Mouse (Mus musculus) heart, adult 2 months (tissue): ENCODE data around the gene Rnasel.

Experiments used
- CTCF ChIP-seq: fragments of 200-600 bp; IDR thresholded peaks from 2 replicates; pipeline ENCODE4 v1.8.1; 2022; ENCODE audit warnings: antibody characterized with exemption, mild to moderate bottlenecking, moderate library complexity
- EP300 ChIP-seq: fragments of 200-500 bp; IDR thresholded peaks from 2 replicates; pipeline ENCODE4 v1.6.1; 2011; ENCODE audit warnings: low read depth, low read length, control low read depth; ENCODE audit not compliant: insufficient read depth

GRCm38 (mm10) chr1:153702853-153703410 is 46.3 kb upstream of the Rnasel start:
- no peak for TF ChIP-seq EP300
- no peak for TF ChIP-seq CTCF
